Comparison of ENCODE assay signal across 10 mouse cellular contexts in the genomic region with DNA sequence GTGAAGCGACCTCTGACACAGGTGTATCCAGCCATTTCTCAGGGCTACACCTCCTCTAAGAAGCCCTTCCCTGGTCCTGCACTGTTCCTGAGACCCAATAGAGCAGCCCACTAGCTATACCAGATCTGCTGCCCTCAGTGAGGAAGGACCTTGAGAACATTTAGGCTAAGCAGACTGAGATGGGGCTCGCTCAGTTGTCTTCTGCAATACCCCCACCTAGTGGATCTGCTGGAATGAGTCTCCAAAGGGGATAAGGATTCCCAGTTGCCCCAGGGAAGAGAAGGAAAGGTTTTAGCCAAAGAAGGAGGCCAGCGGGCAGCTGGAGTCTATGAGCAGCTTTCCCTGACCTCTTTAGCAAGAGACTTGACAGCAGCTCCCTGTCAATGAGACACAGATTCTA. TPM values are rescaled to one million over a fixed set of nuclear protein-coding genes. Genes with fewer than 3 reads are reported as not detected.
DNase-seq lines count a peak whose midpoint lies in the region; ATAC-seq lines count a peak whose summit lies in the region.
"Had no signal": no experiment of that assay in that cellular context is flagged by ENCODE, and none has a peak within 500 bp of the region (broad histone marks: within the 10 kb centered on the region; RNA-seq: fewer than 3 reads in every experiment).

No protein-coding gene starts in this region.

- no peak overlapping the region for H3K27ac ChIP-seq in forebrain, embryonic 16.5 days (ENCODE audit: low read length)
- H3K27ac ChIP-seq: heart, embryonic 15.5 days; neural tube, embryonic 12.5 days had no signal

- no peaks in the 10 kb centered on the region for H3K27me3 ChIP-seq in forebrain, embryonic 16.5 days (replicated peaks; ENCODE audit: control insufficient read depth, insufficient read depth, low read length)
- H3K27me3 ChIP-seq: heart, embryonic 15.5 days; neural tube, embryonic 12.5 days had no signal

- H3K4me3 ChIP-seq in forebrain, embryonic 16.5 days (replicated peaks; ENCODE audit: low read length): no peak overlapping the region
- H3K4me3 ChIP-seq: heart, embryonic 15.5 days; neural tube, embryonic 12.5 days had no signal

- no peaks in the 10 kb centered on the region for H3K4me1 ChIP-seq in forebrain, embryonic 16.5 days (replicated peaks; ENCODE audit: control insufficient read depth, insufficient read depth, low read length)
- H3K4me1 ChIP-seq: neural tube, embryonic 12.5 days had no signal

- no peak overlapping the region for H3K4me2 ChIP-seq in forebrain, embryonic 16.5 days (ENCODE audit: low read length)
- H3K4me2 ChIP-seq: heart, embryonic 15.5 days; neural tube, embryonic 12.5 days had no signal

- no peaks in the 10 kb centered on the region for H3K36me3 ChIP-seq in forebrain, embryonic 16.5 days (ENCODE audit: control insufficient read depth, insufficient read depth)
- H3K36me3 ChIP-seq: heart, embryonic 15.5 days; neural tube, embryonic 12.5 days had no signal

- no peak overlapping the region for H3K9ac ChIP-seq in forebrain, embryonic 16.5 days (replicated peaks; ENCODE audit: low read depth, low read length)
- H3K9ac ChIP-seq: heart, embryonic 15.5 days; neural tube, embryonic 12.5 days had no signal

- peak; percentile 19 to 43 for DNase-seq in heart, adult 9 months (ENCODE audit: low spot score in 2 of 2)
- DNase-seq in heart, adult 11 months: no peak
- peak; percentile 14 for DNase-seq in NIH3T3 (ENCODE audit: low read depth)
- peak; percentile 36 to 49 for DNase-seq in layer of hippocampus, postnatal 25 days (ENCODE audit: extremely low spot score in 1 of 2, low spot score in 1 of 2)
- DNase-seq in ovary, postnatal 14 days (ENCODE audit: low spot score): peak; percentile 25
- DNase-seq in thymus, postnatal 36 days: no peak
- DNase-seq in gastrocnemius, postnatal 10 days: no peak

- 47% methylated on average over 3 of the region's 3 CpGs for WGBS in forebrain, embryonic 16.5 days

- peak; percentile 75; the same call in 1 of the 2 replicates for ATAC-seq in forebrain, embryonic 16.5 days

- no peaks in the 10 kb centered on the region for H3K9me3 ChIP-seq in forebrain, embryonic 16.5 days (ENCODE audit: control insufficient read depth, low read length)
- H3K9me3 ChIP-seq: heart, embryonic 15.5 days; neural tube, embryonic 12.5 days had no signal

RNA-seq across cellular contexts. Expression of gene Lgi2, which starts 42.1 kb away (rescaled TPM):
- 2.0 and 2.7 TPM in 2 replicates for polyA plus RNA-seq in forebrain, embryonic 16.5 days (2015; fragmentation: Nextera tagmentation; extraction: Ambion mirVana)
- total RNA-seq in layer of hippocampus, postnatal 25 days (2021): 10 to 100 TPM; 23.7 to 24.9 TPM
- 1 to 10 TPM; 6.2 to 6.6 TPM for total RNA-seq in gastrocnemius, postnatal 10 days (2021)

RNA-seq across cellular contexts. Expression of gene Ccdc149, which starts 52.9 kb away (rescaled TPM):
- polyA plus RNA-seq in forebrain, embryonic 16.5 days (2015; fragmentation: Nextera tagmentation; extraction: Ambion mirVana): 12.5 and 13.5 TPM in 2 replicates
- 10 to 100 TPM; 62.1 to 64.5 TPM for total RNA-seq in layer of hippocampus, postnatal 25 days (2021)
- 1 to 10 TPM; 3.8 to 4.7 TPM for total RNA-seq in gastrocnemius, postnatal 10 days (2021)

Comparison
In these comparisons a context has a peak if more than half of its experiments do, and no peak if none do; other contexts are left out.
1. DNase-seq: peak in heart, adult 9 months (2 of 2), NIH3T3 (single experiment), layer of hippocampus, postnatal 25 days (2 of 2) and ovary, postnatal 14 days (single experiment); none in heart, adult 11 months (single experiment), thymus, postnatal 36 days (0 of 2) and gastrocnemius, postnatal 10 days (single experiment).
2. RNA of gene Ccdc149, which starts 52.9 kb away (total RNA-seq): 62.1 to 64.5 TPM in layer of hippocampus, postnatal 25 days; 3.8 to 4.7 TPM in gastrocnemius, postnatal 10 days; every median in the first group is over 10 times any median in the second.